Mouse (Mus musculus): ENCODE results near the gene Anks4b. TPM values are rescaled to one million over a fixed set of nuclear protein-coding genes. Genes with fewer than 3 reads are reported as not detected.
A peak's percentile ranks its signal among the peaks of the same experiment; 100 is the strongest.

Gene Anks4b
- total RNA-seq, 1 experiment = 0.04 TPM

DNA sequence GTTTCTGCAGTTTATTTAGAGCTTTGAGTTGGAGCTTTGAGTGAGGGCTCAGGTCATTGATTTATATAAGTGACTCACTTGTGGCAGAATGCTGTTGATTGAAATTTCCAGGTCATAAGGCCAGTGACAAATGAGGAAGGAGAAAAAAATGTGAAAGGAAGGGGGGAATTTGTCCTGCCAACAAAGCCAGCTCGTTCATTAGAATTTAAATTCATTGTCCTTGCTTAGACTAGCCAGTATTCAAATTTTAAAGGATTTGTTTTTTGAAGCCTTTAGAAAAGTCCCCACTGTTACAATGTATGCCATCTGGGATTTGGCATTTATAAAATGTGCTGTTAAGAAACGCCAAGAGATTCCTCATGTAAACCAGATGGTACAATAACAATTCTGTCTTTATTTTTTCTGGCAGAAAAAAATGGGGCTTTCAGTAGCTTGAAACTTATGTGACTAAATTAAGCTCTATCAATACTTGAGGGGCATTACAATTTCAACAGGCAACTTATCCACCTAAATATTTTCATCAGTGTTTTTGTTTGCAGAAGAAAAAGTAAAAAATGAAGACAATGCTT lies 16.7 kb upstream of the Anks4b start:
- TF ChIP-seq CHD2 (IDR thresholded peaks at IDR 0.05; ENCODE audit: low read depth, low read length) (no peak), MAFK (IDR thresholded peaks at IDR 0.05; ENCODE audit: insufficient read depth, low read depth, low read length) (no peak), ZC3H11A (IDR thresholded peaks at IDR 0.05; ENCODE audit: borderline replicate concordance, low read depth, low read length) (no peak), ZNF384 (IDR thresholded peaks at IDR 0.05; ENCODE audit: low read depth, low read length) (no peak), HCFC1 (IDR thresholded peaks at IDR 0.05; ENCODE audit: borderline replicate concordance, insufficient read depth, low read length) (no peak)
- in situ Hi-C loops (cut with MboI; ENCODE audit: low sequenced_read_pairs in 2 of 2, unreplicated experiment in 2 of 2) = no loop called here
- no peak for DNase-seq (ENCODE audit: low read depth, low spot score)
- Histone ChIP-seq H3K4me3 (ENCODE audit: insufficient read depth in 1 of 2, low read depth in 1 of 2, low read length in 2 of 2, poor library complexity in 1 of 2, severe bottlenecking in 1 of 2) (no peak overlapping the region), H3K4me1 (ENCODE audit: control insufficient read depth in 2 of 2, insufficient read depth in 2 of 2, low read length in 2 of 2, poor library complexity in 1 of 2) (peaks cover 4 to 9% of the 10 kb centered on the region in 2 experiments; a peak in 3 of 4 replicates), H3K36me3 (ENCODE audit: control insufficient read depth, insufficient read depth, low read length, poor library complexity, severe bottlenecking) (no peaks in the 10 kb centered on the region), H3K27ac (ENCODE audit: insufficient read depth, low read depth, low read length, poor library complexity, severe bottlenecking) (no peak overlapping the region), H3K9me3 (ENCODE audit: control insufficient read depth, insufficient read depth, low read depth, low read length) (no peaks in the 10 kb centered on the region), H3K9ac (ENCODE audit: insufficient read depth, low read depth, low read length, poor library complexity, severe bottlenecking) (no peak overlapping the region)

- in situ Hi-C loops (cut with MboI; ENCODE audit: low sequenced_read_pairs in 2 of 2, unreplicated experiment in 2 of 2) = no loop called here
- Histone ChIP-seq H3K4me1 (ENCODE audit: control insufficient read depth in 2 of 2, insufficient read depth in 2 of 2, low read length in 2 of 2, poor library complexity in 1 of 2) (peaks cover 4 to 9% of the 10 kb centered on the region in 2 experiments; a peak in 3 of 4 replicates), H3K27ac (ENCODE audit: insufficient read depth, low read depth, low read length, poor library complexity, severe bottlenecking) (no peak overlapping the region), H3K9me3 (ENCODE audit: control insufficient read depth, insufficient read depth, low read depth, low read length) (no peaks in the 10 kb centered on the region), H3K9ac (ENCODE audit: insufficient read depth, low read depth, low read length, poor library complexity, severe bottlenecking) (no peak overlapping the region), H3K36me3 (ENCODE audit: control insufficient read depth, insufficient read depth, low read length, poor library complexity, severe bottlenecking) (no peaks in the 10 kb centered on the region), H3K4me3 (ENCODE audit: insufficient read depth in 1 of 2, low read depth in 1 of 2, low read length in 2 of 2, poor library complexity in 1 of 2, severe bottlenecking in 1 of 2) (no peak overlapping the region)
- no peak for DNase-seq (ENCODE audit: low read depth, low spot score)
- no peak for TF ChIP-seq ZNF384 (IDR thresholded peaks at IDR 0.05; ENCODE audit: low read depth, low read length)
- no peak for TF ChIP-seq ZC3H11A (IDR thresholded peaks at IDR 0.05; ENCODE audit: borderline replicate concordance, low read depth, low read length)
- TF ChIP-seq HCFC1 (IDR thresholded peaks at IDR 0.05; ENCODE audit: borderline replicate concordance, insufficient read depth, low read length) = no peak
- no peak for TF ChIP-seq MAFK (IDR thresholded peaks at IDR 0.05; ENCODE audit: insufficient read depth, low read depth, low read length)
- no peak for TF ChIP-seq CHD2 (IDR thresholded peaks at IDR 0.05; ENCODE audit: low read depth, low read length)
Measured at GRCm38 (mm10) chr7:120157575-120158061, 16.0 kb upstream of the Anks4b start.

- TF ChIP-seq ZC3H11A (IDR thresholded peaks at IDR 0.05; ENCODE audit: borderline replicate concordance, low read depth, low read length) (no peak), ZNF384 (IDR thresholded peaks at IDR 0.05; ENCODE audit: low read depth, low read length) (no peak), HCFC1 (IDR thresholded peaks at IDR 0.05; ENCODE audit: borderline replicate concordance, insufficient read depth, low read length) (no peak), CHD2 (IDR thresholded peaks at IDR 0.05; ENCODE audit: low read depth, low read length) (no peak), MAFK (IDR thresholded peaks at IDR 0.05; ENCODE audit: insufficient read depth, low read depth, low read length) (no peak)
- DNase-seq (ENCODE audit: low read depth, low spot score) = peak; percentile 63
- H3K4me3 ChIP-seq (ENCODE audit: insufficient read depth in 1 of 2, low read depth in 1 of 2, low read length in 2 of 2, poor library complexity in 1 of 2, severe bottlenecking in 1 of 2) = no peak overlapping the region
Measured at GRCm38 (mm10) chr7:120158121-120158613, 15.5 kb upstream of the Anks4b start.

GRCm38 (mm10) chr7:120163581-120164251 lies 9.9 kb upstream of the Anks4b start:
- TF ChIP-seq ZNF384 (IDR thresholded peaks at IDR 0.05; ENCODE audit: low read depth, low read length) (no peak), ZC3H11A (IDR thresholded peaks at IDR 0.05; ENCODE audit: borderline replicate concordance, low read depth, low read length) (no peak), MAFK (IDR thresholded peaks at IDR 0.05; ENCODE audit: insufficient read depth, low read depth, low read length) (no peak), HCFC1 (IDR thresholded peaks at IDR 0.05; ENCODE audit: borderline replicate concordance, insufficient read depth, low read length) (no peak), CHD2 (IDR thresholded peaks at IDR 0.05; ENCODE audit: low read depth, low read length) (no peak)
- no peak overlapping the region for H3K4me3 ChIP-seq (ENCODE audit: insufficient read depth in 1 of 2, low read depth in 1 of 2, low read length in 2 of 2, poor library complexity in 1 of 2, severe bottlenecking in 1 of 2)
- H3K36me3 ChIP-seq (ENCODE audit: control insufficient read depth, insufficient read depth, low read length, poor library complexity, severe bottlenecking) = no peaks in the 10 kb centered on the region
- in situ Hi-C loops (cut with MboI; ENCODE audit: low sequenced_read_pairs in 2 of 2, unreplicated experiment in 2 of 2) = no loop called here
- no peak for DNase-seq (ENCODE audit: low read depth, low spot score)
- H3K4me1 ChIP-seq (ENCODE audit: control insufficient read depth in 2 of 2, insufficient read depth in 2 of 2, low read length in 2 of 2, poor library complexity in 1 of 2) = 0 out of 4 replicates have a peak, but pooled peaks cover 0 to 2% of the 10 kb centered on the region in 2 experiments
- H3K9me3 ChIP-seq (ENCODE audit: control insufficient read depth, insufficient read depth, low read depth, low read length) = no peaks in the 10 kb centered on the region
- no peak overlapping the region for H3K27ac ChIP-seq (ENCODE audit: insufficient read depth, low read depth, low read length, poor library complexity, severe bottlenecking)
- no peak overlapping the region for H3K9ac ChIP-seq (ENCODE audit: insufficient read depth, low read depth, low read length, poor library complexity, severe bottlenecking)

More at GRCm38 (mm10) chr7:120158121-120158613, 15.5 kb upstream of the Anks4b start:
- Histone ChIP-seq H3K4me1 (ENCODE audit: control insufficient read depth in 2 of 2, insufficient read depth in 2 of 2, low read length in 2 of 2, poor library complexity in 1 of 2) (peaks cover 4 to 9% of the 10 kb centered on the region in 2 experiments; a peak in 3 of 4 replicates), H3K9ac (ENCODE audit: insufficient read depth, low read depth, low read length, poor library complexity, severe bottlenecking) (no peak overlapping the region), H3K27ac (ENCODE audit: insufficient read depth, low read depth, low read length, poor library complexity, severe bottlenecking) (peak overlapping the region; percentile 69; the same call in 1 of the 2 replicates), H3K36me3 (ENCODE audit: control insufficient read depth, insufficient read depth, low read length, poor library complexity, severe bottlenecking) (no peaks in the 10 kb centered on the region), H3K9me3 (ENCODE audit: control insufficient read depth, insufficient read depth, low read depth, low read length) (no peaks in the 10 kb centered on the region)
- in situ Hi-C loops (cut with MboI; ENCODE audit: low sequenced_read_pairs in 2 of 2, unreplicated experiment in 2 of 2) = no loop called here
